Mouse (Mus musculus) bone marrow macrophage, adult 2 months (primary cell): ENCODE results near the gene Fgfr2. TPM values are rescaled to one million over a fixed set of nuclear protein-coding genes. Genes with fewer than 3 reads are reported as not detected.

Source experiments
- H3K27ac ChIP-seq: 2 replicates; pipeline ENCODE4 v1.5.1; 2012; ENCODE audit warnings: low read depth, low read length; ENCODE audit not compliant: insufficient read depth
- H3K4me1 ChIP-seq: 2 replicates; pipeline ENCODE4 v1.6.1; 2012; ENCODE audit warnings: low read length; ENCODE audit not compliant: control insufficient read depth, insufficient read depth
- H3K4me3 ChIP-seq: 2 replicates; pipeline ENCODE4 v1.5.1; 2012; ENCODE audit warnings: mild to moderate bottlenecking, low read length, moderate library complexity; ENCODE audit not compliant: insufficient read depth
- CTCF ChIP-seq: IDR thresholded peaks from 2 replicates; pipeline ENCODE4 v1.5.1; 2012; ENCODE audit warnings: low read depth, mild to moderate bottlenecking, low read length, moderate library complexity
- POLR2A ChIP-seq: IDR thresholded peaks from 2 replicates; pipeline ENCODE4 v1.6.1; 2012; ENCODE audit warnings: mild to moderate bottlenecking, low read depth, low read length, borderline replicate concordance
- polyA plus RNA-seq: library from polyadenylated mRNA; stranded (reverse); fragments of >200 nt; gene quantifications from 2 replicates; pipeline ENCODE4 v1.2.4, GENCODE M21; 2012; ENCODE audit not compliant: missing spikeins, insufficient read depth, insufficient read length

Fgfr2 gene
- polyA plus RNA-seq, 1 experiment = 0.27 TPM

DNA sequence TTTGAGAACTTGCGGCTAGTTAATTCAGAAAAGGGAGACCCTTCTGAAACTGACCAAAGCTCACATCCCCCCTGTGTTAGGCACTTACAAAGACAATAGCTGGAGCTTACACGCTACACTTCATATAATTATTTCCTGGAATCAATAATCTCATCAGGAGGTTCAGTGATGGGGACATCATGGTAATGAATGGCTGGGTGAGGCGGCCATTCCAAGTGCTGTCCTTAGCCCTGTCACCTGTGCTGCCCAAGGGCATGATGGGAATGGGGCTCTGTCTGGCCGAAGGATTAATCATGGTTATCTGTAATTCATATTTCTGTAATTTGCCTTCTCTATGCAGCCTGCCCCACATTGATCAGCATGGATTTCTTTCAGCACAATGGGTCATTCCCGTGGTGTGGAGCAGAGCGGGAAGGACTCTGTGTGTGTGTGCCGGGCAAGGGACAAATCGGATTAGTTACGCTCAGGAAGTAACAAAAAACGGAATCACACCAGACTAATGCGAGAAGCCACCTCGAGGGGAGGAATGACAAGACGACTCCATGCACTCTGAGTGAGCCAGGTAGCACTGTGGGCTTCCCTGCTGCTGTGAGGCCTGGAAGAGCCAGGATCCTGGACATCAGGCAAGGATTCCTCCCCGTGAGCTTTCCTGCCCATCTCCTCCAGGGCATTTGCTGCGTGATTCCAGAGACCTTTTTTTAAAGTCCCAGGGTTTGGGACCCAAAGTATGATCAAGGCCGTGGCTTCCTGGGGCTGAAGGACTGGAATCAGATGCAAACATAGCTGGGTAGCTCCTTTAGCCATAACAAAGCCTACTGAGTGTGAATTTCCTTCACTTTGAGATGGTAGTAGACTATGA is 1375.8 kb downstream of the Fgfr2 start:
- Histone ChIP-seq H3K27ac (no peak overlapping the region), H3K4me1 (no peaks in the 10 kb centered on the region), H3K4me3 (no peak overlapping the region)
- TF ChIP-seq CTCF = no peak
- TF ChIP-seq POLR2A = no peak

DNA sequence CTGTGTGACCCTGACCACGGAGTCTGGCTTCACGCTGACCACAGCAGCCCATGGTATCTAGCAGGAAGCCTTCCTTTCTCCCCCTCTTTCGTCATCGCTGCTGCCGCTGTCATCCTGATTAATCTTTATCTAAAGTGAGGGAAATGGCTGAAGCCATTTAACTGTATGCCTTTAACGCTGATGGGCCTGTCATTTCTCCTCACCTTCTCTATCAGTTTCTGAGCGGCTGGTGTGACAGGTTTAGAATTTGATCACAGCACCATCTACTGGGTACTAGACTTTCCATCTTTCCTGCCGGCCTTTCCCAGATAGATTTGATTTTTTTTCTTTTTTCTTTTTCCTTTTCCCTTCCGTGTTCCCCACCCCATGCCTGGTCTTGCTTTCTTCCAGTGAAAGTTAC is 1376.4 kb downstream of the Fgfr2 start:
- TF ChIP-seq POLR2A = no peak
- no peak for TF ChIP-seq CTCF

DNA sequence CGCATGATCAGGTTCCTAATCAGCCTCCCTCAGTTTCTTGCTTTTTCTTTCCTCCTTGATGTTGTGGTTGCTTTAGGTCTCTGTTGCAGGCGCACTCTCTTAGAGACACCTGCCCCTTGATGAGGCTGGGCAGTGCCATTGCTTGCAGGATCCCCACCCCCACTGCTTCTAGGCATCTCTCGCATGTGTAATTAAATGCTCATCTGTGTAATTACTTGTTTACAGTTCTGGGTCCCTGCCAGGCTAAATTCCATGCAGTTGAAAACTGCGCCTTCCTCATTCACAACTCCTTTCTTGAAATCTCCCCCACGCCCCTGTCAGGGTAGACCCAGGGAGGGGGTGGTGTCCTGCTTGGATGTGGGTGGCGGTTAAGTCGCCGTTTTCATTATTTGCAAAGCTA is 1380.0 kb downstream of the Fgfr2 start:
- no peak for TF ChIP-seq CTCF
- no peak for TF ChIP-seq POLR2A
- no peaks in the 10 kb centered on the region for H3K4me1 ChIP-seq
- H3K4me3 ChIP-seq = no peak overlapping the region
- H3K27ac ChIP-seq = no peak overlapping the region

More for the DNA sequence above, 1376.4 kb downstream of the Fgfr2 start:
- Histone ChIP-seq H3K4me3 (no peak overlapping the region), H3K4me1 (no peaks in the 10 kb centered on the region), H3K27ac (no peak overlapping the region)

DNA sequence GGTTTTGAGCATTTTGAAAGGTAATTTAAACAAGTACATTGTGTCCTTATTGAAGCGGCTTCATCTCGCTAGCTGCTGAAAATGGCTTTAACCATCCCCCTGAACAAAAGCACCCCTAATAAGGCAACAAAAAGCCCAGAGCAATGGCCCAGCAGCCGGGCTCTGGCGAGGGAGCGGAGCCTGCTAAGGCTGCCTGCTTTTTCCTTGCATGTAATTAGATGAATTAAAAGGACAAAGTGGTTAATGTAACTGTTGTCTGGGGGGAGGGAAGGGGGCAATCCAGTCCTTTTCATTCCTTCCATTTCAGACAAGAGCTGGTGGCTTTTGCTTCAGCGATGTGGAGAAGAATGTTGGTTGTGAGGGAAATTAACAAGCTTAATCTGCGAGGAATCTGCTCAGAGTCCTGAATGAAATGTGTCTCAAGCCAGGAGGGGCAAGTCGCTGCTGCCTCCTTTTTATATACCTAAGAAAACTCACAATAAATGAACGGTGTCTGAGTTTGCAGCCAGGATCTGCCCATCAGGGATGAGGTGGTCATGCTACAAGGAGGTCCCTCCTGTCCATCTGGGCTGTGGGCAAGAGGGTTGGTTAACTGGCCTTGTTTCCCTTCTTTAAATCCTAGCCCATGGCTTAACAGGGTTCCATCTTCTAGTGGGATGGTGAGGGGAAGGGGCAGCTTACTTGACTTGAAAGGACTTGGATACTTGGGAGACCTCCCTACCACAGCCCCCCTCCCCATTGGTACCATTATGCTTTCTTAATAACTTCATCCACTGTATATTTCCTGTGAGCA is 1400.2 kb downstream of the Fgfr2 start:
- Histone ChIP-seq H3K4me3 (no peak overlapping the region), H3K27ac (no peak overlapping the region), H3K4me1 (no peaks in the 10 kb centered on the region)
- TF ChIP-seq POLR2A = no peak
- TF ChIP-seq CTCF = no peak

DNA sequence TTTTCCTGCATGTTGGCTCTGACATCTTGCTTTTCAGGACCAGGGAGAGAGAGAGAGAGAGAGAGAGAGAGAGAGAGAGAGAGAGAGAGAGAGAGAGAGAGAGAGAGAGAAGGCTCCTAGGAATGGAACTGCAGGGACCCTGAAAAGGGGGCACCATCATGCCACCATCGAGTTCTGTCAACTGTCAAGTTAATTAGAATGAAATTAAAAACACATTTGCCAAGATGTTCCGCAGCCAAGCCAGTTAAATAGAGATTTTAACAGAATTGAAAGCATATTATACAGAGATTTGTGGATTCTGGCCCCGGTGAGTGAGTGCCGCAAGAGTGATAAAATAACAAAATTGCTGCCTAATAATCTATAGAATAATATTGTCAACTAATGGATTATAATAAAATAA is 1400.8 kb downstream of the Fgfr2 start:
- H3K27ac ChIP-seq = no peak overlapping the region
- H3K4me3 ChIP-seq = no peak overlapping the region
- no peak for TF ChIP-seq CTCF
- no peak for TF ChIP-seq POLR2A
- no peaks in the 10 kb centered on the region for H3K4me1 ChIP-seq

DNA sequence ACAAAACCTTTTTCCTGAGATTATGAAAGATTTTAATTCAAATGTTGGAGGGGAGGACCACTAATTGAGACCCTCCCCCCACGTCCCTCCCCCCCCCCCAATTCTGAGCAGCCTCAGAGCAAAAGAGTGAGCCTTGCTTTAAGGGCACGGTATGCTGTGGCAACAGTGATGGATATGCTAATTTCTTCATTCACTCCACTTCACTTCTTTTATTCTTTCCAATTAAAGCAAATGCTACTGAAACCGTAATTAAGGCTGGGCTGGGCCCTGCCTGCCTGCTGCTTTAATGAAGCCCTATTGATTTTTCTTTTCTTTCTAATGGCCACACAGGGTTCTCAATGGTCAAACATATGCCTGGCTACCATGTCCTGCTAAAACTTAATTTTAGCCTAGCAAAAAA is 1404.9 kb downstream of the Fgfr2 start:
- Histone ChIP-seq H3K4me1 (no peaks in the 10 kb centered on the region), H3K4me3 (no peak overlapping the region), H3K27ac (no peak overlapping the region)
- TF ChIP-seq POLR2A = no peak
- no peak for TF ChIP-seq CTCF

DNA sequence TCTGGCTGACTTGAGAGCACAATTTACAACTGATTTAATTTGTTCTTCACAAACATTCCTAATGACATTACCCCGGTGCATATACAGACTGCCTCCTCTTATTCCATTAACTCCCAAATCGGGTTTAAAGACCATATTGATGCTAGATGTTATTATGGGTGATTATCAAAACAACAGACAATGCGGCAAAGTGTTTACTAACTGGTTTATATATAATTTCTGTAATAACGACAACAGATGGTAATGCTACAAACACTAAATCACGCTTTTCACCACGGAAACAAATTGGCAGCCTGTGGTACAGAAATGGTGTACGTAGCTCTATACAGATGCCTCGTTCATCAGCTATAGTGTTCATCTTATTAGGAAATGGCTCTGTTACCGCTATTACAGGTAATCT is 1410.1 kb downstream of the Fgfr2 start:
- TF ChIP-seq POLR2A = no peak
- TF ChIP-seq CTCF = no peak

DNA sequence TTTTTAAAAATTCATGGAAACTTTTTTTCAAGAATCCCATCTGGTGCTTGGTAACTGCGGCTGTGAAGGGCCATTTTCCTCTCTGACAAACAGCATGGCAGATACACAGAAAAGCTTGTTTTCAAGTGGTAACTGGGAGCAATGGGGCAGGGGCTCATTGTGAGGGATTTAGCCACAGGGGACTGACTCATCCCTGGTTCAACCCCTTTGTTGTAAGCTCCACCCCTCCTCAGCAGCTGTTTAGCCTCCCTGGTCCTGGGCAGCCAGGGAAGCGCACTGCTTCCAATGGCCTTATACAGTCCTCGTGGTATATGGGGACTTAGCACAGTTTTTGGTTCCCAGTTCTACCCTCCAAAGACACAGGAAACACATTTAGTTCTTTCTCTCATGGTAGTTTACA is 1426.3 kb downstream of the Fgfr2 start:
- Histone ChIP-seq H3K4me1 (no peaks in the 10 kb centered on the region), H3K27ac (no peak overlapping the region), H3K4me3 (no peak overlapping the region)
- TF ChIP-seq POLR2A (no peak), CTCF (no peak)

More for the DNA sequence above, 1410.1 kb downstream of the Fgfr2 start:
- Histone ChIP-seq H3K4me3 (no peak overlapping the region), H3K27ac (no peak overlapping the region), H3K4me1 (no peaks in the 10 kb centered on the region)

DNA sequence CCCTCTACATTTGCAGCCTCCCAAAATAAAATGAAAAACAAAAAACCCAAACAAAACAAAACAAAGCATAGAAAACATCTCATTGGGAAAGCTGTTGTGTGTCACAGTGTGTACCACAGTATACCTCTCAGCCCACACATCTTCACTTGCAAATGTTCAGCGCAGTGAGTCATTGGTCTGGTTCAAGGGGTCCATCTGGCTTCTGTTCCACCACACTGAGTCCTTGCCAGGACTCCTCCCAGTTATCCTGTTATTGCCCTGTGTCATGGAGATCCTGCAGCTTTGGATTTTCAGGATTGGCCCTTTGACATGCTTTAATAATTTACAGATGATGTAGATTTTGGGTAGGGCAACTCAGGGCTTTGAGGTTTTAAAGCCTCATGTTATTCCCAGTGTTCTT is 1435.8 kb downstream of the Fgfr2 start:
- Histone ChIP-seq H3K27ac (no peak overlapping the region), H3K4me1 (no peaks in the 10 kb centered on the region), H3K4me3 (no peak overlapping the region)
- no peak for TF ChIP-seq POLR2A
- no peak for TF ChIP-seq CTCF

DNA sequence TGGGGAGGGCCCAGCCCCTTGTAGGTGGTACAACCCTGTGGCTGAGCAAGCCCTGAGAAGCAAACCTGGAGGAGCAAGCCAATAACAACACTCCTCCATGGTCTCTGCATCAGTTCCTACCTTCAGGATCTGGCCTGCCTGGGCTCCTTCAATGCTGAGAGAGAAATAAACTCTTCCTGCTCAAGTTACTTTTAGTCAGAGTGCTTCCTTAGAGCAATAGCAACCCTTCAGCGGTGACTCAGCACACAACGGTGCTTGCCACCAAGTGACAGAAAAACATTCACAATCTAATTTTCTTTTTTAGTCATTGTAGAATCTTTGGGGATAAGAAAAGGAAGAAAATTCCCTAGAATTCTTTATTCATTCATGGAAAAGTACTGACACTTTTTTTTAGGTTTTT is 1446.0 kb downstream of the Fgfr2 start:
- Histone ChIP-seq H3K4me1 (no peaks in the 10 kb centered on the region), H3K4me3 (no peak overlapping the region), H3K27ac (no peak overlapping the region)
- TF ChIP-seq CTCF = no peak

DNA sequence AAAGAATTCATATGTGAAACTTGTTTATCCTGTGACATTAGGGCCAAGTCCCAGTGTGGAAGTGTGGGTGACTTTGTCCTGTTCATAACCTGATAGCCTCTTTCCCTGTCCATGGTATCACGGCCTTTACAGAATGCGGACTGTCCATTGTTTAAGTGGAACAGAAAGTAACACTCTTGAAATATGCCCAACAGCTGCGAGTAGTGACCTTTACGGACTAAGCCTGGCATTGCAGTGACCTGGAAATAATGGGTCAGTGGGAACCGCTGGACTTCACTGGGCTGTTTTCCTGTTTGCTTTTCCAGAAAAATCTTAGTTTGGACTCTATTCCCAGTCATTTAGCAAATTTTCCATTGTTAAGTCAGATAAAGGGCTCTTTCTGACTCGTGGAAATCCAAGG is 1452.6 kb downstream of the Fgfr2 start:
- TF ChIP-seq POLR2A (no peak), CTCF (no peak)
- H3K27ac ChIP-seq = no peak overlapping the region
- H3K4me3 ChIP-seq = no peak overlapping the region
- no peaks in the 10 kb centered on the region for H3K4me1 ChIP-seq
